Mouse (Mus musculus): ENCODE data around the gene Nsmf. TPM values are rescaled to one million over a fixed set of nuclear protein-coding genes. Genes with fewer than 3 reads are reported as not detected.

Nsmf gene
- 8.3 and 9.7 TPM in 2 replicates for polyA plus RNA-seq (2015; fragmentation: Nextera tagmentation; extraction: Ambion mirVana)

DNA sequence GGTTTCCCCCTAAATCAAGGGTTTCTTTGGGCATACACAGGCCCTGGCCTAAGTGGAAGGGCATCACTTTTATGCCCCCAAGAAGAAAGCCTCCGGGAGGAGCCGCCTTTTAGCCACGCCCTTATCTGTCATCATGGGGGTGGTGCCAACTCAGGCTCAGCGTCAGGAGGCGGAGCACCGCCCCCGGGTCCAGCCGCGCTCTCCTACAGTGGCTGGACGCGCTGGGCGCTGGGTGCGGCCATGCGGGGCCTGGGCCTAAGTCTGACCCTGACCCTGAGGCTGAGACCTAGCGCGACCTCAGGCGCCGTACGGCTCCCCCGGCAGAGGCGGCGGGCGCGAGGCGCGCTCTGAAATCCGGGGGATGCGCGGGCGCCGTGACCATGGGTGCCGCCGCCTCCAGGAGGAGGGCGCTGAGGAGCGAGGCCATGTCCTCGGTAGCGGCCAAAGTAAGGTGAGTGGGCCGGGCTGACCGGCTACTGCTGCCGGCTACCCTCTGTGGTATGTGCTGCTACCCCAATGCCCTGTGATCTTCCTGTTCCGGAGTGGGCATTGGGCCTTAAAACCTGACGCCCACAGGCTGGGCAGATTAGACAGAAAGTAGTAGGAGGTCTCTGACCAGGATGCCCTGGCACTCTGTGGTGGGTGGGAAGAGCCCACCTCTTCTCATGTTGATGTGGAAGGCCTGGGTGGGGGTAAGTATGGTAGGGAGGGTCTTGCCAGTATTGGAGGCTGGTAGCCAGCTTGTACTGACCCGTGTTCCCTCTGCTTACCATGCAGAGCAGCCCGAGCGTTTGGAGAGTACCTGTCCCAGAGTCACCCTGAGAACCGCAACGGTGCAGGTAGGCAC lies at the start of gene Nsmf:
TSS of gene Nsmf (plus strand) at position 135 of the 847 bp plus-strand sequence.
- Histone ChIP-seq H3K36me3 (replicated peaks) (peaks cover 40% of the 10 kb centered on the region), H3K9me3 (replicated peaks) (no peaks in the 10 kb centered on the region), H3K27ac (replicated peaks) (no peak within 1 kb of the TSS), H3K9ac (peak within 1 kb of the TSS; percentile 66), H3K4me1 (replicated peaks) (peaks cover 25% of the 10 kb centered on the region), H3K4me2 (peak within 1 kb of the TSS; percentile 94), H3K27me3 (no peaks in the 10 kb centered on the region), H3K4me3 (replicated peaks) (peak within 1 kb of the TSS; percentile 73)
- 5% methylated on average over 47 of the region's 47 CpGs for WGBS (ENCODE audit: insufficient replicate concordance)
- ATAC-seq (ENCODE audit: insufficient read depth): peak; percentile 80

DNA sequence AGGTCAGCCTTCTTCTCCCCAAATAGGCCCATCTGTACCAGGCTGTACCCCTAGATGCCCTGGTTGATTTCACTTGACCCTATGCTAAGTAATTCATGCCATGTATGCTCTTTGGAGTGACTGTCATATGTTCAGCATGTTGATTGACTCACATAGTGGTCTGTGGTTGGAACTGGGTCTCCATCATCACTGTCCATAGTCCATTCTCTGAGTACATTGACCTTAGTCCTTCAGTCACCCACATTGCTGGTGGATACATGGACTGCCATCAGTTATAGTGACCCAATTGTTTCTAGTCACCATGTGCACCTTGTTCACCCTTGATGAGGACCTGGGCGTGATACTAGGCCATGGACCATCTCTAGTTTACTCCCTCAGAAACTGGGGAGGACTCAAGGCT lies 47.4 kb upstream of the Nsmf start:
- no peak for ATAC-seq (ENCODE audit: insufficient read depth)
- H3K36me3 ChIP-seq (replicated peaks): peaks cover 39% of the 10 kb centered on the region
- WGBS (ENCODE audit: insufficient replicate concordance): 77% methylated on average over 1 of the region's 1 CpGs
- no peaks in the 10 kb centered on the region for H3K4me1 ChIP-seq (replicated peaks)
- no peak overlapping the region for H3K4me3 ChIP-seq (replicated peaks)
- no peaks in the 10 kb centered on the region for H3K27me3 ChIP-seq
- no peak overlapping the region for H3K4me2 ChIP-seq
- no peak overlapping the region for H3K9ac ChIP-seq
- no peak overlapping the region for H3K27ac ChIP-seq (replicated peaks)
- no peaks in the 10 kb centered on the region for H3K9me3 ChIP-seq (replicated peaks)

DNA sequence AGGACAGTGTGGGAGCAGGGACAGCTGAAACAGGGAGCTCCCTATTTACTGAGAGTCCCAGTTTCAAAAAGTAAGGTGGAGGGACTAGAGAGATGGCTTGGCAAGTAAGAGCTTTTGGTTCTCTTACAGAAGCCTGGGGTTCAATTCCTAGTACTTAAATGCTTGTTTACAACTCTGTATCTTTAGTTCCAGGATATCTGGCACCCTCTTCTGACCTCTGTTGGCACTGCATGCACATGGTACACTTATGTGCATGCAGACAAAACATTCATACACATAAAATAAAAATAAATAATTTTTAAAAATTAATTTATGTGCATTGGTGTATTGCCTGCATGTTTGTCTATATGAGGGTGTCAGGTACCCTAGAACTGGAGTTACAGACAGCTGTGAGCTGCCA lies 45.9 kb upstream of the Nsmf start:
- no peaks in the 10 kb centered on the region for H3K4me1 ChIP-seq (replicated peaks)
- no peak overlapping the region for H3K4me2 ChIP-seq
- no peaks in the 10 kb centered on the region for H3K9me3 ChIP-seq (replicated peaks)
- no peak overlapping the region for H3K9ac ChIP-seq
- H3K27me3 ChIP-seq: no peaks in the 10 kb centered on the region
- no peak for ATAC-seq (ENCODE audit: insufficient read depth)
- H3K27ac ChIP-seq (replicated peaks): no peak overlapping the region
- H3K36me3 ChIP-seq (replicated peaks): peaks cover 31% of the 10 kb centered on the region
- no peak overlapping the region for H3K4me3 ChIP-seq (replicated peaks)

DNA sequence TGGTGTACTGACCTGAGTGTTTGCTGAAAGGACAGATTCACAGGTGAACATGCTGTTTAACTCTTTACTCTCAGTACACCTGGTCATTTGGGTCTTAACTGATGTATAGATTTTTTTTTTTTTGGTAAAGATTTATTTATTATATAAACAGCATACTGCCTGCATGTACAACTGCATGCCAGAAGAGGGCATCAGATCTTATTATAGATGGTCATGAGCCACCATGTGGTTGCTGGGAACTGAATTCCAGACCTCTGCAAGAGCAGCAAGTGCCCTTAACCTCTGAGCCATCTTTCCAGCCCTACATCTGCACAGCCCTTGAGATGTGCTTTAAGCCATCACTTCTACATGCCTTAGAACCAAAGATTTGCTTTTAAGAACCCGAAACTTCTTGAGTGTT lies 31.5 kb upstream of the Nsmf start:
- Histone ChIP-seq H3K27me3 (no peaks in the 10 kb centered on the region), H3K9ac (no peak overlapping the region), H3K9me3 (replicated peaks) (no peaks in the 10 kb centered on the region), H3K4me3 (replicated peaks) (no peak overlapping the region), H3K36me3 (replicated peaks) (peaks cover 58% of the 10 kb centered on the region), H3K4me2 (no peak overlapping the region), H3K27ac (replicated peaks) (no peak overlapping the region), H3K4me1 (replicated peaks) (peaks cover 4% of the 10 kb centered on the region; the same call in 1 of the 2 replicates)
- ATAC-seq (ENCODE audit: insufficient read depth): no peak
- WGBS (ENCODE audit: insufficient replicate concordance): 68% methylated on average over 1 of the region's 1 CpGs

DNA sequence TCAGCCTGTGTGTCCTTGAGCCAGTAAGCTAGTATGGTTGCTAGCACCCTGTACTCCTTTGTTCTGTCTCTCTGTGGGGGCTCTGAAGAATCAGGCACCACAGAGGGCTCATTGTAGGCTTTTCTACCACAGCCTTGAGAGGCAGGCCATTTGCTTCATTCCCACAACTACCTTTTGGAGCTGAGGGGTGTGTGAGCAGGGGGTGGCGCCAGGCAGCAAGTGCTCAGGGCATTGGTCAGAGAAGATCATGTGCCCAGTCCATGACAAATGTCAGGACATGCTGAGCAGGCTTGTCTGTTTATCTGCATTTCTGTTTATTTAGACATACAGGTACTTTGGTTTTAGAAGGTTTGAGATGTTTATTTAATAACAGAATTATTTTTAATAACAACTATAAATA lies 29.0 kb upstream of the Nsmf start:
- no peak overlapping the region for H3K9ac ChIP-seq
- no peak overlapping the region for H3K27ac ChIP-seq (replicated peaks)
- no peaks in the 10 kb centered on the region for H3K9me3 ChIP-seq (replicated peaks)
- peaks cover 4% of the 10 kb centered on the region; the same call in 1 of the 2 replicates for H3K4me1 ChIP-seq (replicated peaks)
- peaks cover 52% of the 10 kb centered on the region for H3K36me3 ChIP-seq (replicated peaks)
- no peak overlapping the region for H3K4me3 ChIP-seq (replicated peaks)
- 83% methylated on average over 1 of the region's 1 CpGs for WGBS (ENCODE audit: insufficient replicate concordance)
- H3K27me3 ChIP-seq: no peaks in the 10 kb centered on the region
- no peak overlapping the region for H3K4me2 ChIP-seq
- no peak for ATAC-seq (ENCODE audit: insufficient read depth)

DNA sequence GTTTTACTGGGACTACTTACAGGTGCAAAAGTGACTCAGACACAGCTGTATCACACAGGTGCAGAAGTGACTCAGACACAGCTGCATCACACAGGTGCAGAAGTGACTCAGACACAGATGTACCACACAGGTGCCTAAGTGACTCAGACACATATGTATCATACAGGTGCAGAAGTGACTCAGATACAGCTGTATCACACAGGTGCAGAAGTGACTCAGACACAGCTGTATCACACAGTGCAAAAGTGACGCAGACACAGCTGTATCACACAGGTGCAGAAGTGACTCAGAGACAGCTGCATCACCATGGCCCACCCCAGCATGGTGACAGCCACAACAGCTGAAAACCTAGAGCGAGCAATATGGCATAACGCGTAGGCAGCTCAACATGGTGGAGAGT lies 19.2 kb upstream of the Nsmf start:
- no peaks in the 10 kb centered on the region for H3K4me1 ChIP-seq (replicated peaks)
- no peaks in the 10 kb centered on the region for H3K27me3 ChIP-seq
- no peak overlapping the region for H3K27ac ChIP-seq (replicated peaks)
- H3K4me2 ChIP-seq: no peak overlapping the region
- H3K4me3 ChIP-seq (replicated peaks): no peak overlapping the region
- no peaks in the 10 kb centered on the region for H3K9me3 ChIP-seq (replicated peaks)
- H3K9ac ChIP-seq: no peak overlapping the region
- 82% methylated on average over 4 of the region's 4 CpGs for WGBS (ENCODE audit: insufficient replicate concordance)
- no peak for ATAC-seq (ENCODE audit: insufficient read depth)
- H3K36me3 ChIP-seq (replicated peaks): peaks cover 38% of the 10 kb centered on the region

DNA sequence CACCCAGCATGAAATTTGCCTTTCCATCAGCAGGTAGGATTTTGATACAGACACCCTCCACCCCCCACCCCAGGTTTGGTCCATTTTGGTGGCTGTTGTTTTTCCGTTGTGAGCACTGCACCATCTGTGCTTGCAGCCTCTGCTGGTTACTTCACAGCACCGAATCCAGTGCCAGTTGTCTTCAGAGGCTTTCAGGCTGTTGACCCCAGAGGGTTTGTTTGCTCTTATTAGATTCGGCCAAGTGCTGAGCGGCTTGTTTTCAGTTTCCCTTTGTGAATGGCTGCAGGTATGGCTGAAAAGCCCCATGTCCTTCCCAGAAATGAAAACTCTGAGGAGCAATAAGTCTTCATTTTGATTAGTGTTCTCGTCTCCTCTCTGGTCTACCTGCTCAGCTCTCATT lies 14.1 kb upstream of the Nsmf start:
- WGBS (ENCODE audit: insufficient replicate concordance): 76% methylated on average over 5 of the region's 5 CpGs
- Histone ChIP-seq H3K9ac (no peak overlapping the region), H3K36me3 (replicated peaks) (peaks cover 38% of the 10 kb centered on the region), H3K4me3 (replicated peaks) (no peak overlapping the region), H3K4me2 (no peak overlapping the region), H3K4me1 (replicated peaks) (no peaks in the 10 kb centered on the region), H3K27ac (replicated peaks) (no peak overlapping the region), H3K27me3 (no peaks in the 10 kb centered on the region), H3K9me3 (replicated peaks) (no peaks in the 10 kb centered on the region)
- ATAC-seq (ENCODE audit: insufficient read depth): no peak

DNA sequence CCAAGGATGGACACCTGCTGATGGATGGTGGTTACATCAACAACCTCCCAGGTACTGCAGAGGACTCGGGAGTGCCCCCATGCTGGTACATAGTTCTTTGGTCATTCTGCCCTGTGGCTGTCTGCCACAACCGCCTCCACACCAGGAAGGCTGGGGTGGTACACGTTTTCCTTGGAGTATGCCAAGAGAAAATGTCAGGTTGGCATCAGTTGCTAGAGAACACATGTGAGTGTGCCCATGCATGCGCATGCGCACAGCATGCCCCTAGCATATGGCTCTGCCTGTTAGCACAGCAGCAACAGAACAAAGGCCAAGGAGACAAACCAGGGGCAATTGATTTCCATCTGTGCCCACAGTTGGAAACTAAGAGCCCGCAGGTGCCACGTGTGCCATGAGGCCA lies 3.2 kb upstream of the Nsmf start:
- Histone ChIP-seq H3K27me3 (no peaks in the 10 kb centered on the region), H3K36me3 (replicated peaks) (peaks cover 52% of the 10 kb centered on the region), H3K27ac (replicated peaks) (no peak overlapping the region), H3K9me3 (replicated peaks) (no peaks in the 10 kb centered on the region), H3K4me3 (replicated peaks) (no peak overlapping the region), H3K4me1 (replicated peaks) (peaks cover 17% of the 10 kb centered on the region), H3K4me2 (no peak overlapping the region), H3K9ac (no peak overlapping the region)
- ATAC-seq (ENCODE audit: insufficient read depth): no peak
- WGBS (ENCODE audit: insufficient replicate concordance): 74% methylated on average over 7 of the region's 7 CpGs

DNA sequence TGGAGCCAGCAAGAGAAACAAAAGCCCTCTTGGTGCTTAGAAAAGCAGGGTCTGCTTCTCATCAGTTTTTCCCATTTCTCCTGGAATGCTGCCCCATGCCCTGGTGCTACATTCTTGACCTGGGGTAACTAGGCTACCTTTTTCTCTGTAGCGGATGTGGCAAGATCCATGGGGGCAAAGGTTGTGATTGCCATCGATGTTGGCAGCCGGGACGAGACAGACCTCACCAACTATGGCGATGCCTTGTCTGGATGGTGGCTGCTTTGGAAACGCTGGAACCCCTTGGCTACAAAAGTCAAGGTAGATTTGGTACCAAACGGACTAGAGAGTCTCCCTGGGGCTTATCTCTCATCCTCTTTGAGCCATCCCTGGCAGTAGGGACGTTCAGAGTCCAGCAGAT lies 2.7 kb upstream of the Nsmf start:
- peaks cover 52% of the 10 kb centered on the region for H3K36me3 ChIP-seq (replicated peaks)
- 77% methylated on average over 8 of the region's 8 CpGs for WGBS (ENCODE audit: insufficient replicate concordance)
- H3K4me3 ChIP-seq (replicated peaks): no peak overlapping the region
- H3K4me1 ChIP-seq (replicated peaks): peaks cover 17% of the 10 kb centered on the region
- H3K9me3 ChIP-seq (replicated peaks): no peaks in the 10 kb centered on the region
- no peaks in the 10 kb centered on the region for H3K27me3 ChIP-seq
- H3K27ac ChIP-seq (replicated peaks): no peak overlapping the region
- no peak for ATAC-seq (ENCODE audit: insufficient read depth)
- no peak overlapping the region for H3K9ac ChIP-seq
- no peak overlapping the region for H3K4me2 ChIP-seq

DNA sequence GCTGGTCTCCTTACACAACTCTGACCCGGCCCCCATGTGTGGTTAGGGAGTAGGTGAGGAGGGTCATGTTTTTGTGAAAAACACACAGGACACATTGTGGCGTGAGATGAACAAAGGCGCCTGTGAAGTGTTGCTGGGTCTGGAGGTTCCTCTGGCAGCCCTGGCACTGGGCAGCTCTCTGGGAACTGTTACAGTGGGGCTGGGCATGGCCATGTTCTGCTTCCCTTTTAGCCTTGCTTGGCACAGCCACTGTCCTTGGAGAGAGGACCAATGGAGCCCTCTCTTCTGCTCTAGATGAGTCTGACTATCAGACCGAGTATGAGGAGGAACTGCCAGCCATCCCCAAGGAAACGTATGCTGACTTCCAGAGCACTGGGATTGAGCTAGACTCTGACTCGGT lies 1.1 kb upstream of the Nsmf start:
- H3K36me3 ChIP-seq (replicated peaks): peaks cover 51% of the 10 kb centered on the region
- H3K27ac ChIP-seq (replicated peaks): no peak overlapping the region
- H3K4me1 ChIP-seq (replicated peaks): peaks cover 25% of the 10 kb centered on the region
- 75% methylated on average over 6 of the region's 6 CpGs for WGBS (ENCODE audit: insufficient replicate concordance)
- no peak overlapping the region for H3K4me2 ChIP-seq
- no peak for ATAC-seq (ENCODE audit: insufficient read depth)
- H3K27me3 ChIP-seq: no peaks in the 10 kb centered on the region
- no peaks in the 10 kb centered on the region for H3K9me3 ChIP-seq (replicated peaks)
- H3K4me3 ChIP-seq (replicated peaks): no peak overlapping the region
- no peak overlapping the region for H3K9ac ChIP-seq

DNA sequence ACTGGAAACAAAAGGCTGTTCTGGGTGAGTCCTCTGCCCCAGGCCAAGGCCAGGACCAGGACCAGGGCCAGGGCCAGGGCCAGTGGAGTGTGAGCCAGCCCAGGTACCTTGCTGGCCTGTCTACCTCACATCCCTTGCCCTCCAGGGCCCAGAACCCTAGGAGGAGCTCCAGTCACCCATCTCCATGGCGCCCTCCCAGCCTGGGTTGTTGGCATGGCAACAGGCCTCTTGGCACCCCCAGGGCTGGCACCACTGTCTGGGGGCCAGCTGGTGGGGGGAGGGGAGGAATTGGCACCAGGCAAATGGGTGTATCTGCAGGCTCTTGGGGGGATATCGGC lies 882 bp downstream of the Nsmf start:
- no peaks in the 10 kb centered on the region for H3K9me3 ChIP-seq (replicated peaks)
- 0 out of 2 replicates have a peak, but pooled peaks have one; percentile 4 for ATAC-seq (ENCODE audit: insufficient read depth)
- no peaks in the 10 kb centered on the region for H3K27me3 ChIP-seq
- H3K36me3 ChIP-seq (replicated peaks): peaks cover 34% of the 10 kb centered on the region
- peak overlapping the region; percentile 66 for H3K9ac ChIP-seq
- 60% methylated on average over 2 of the region's 2 CpGs for WGBS (ENCODE audit: insufficient replicate concordance)
- peaks cover 25% of the 10 kb centered on the region for H3K4me1 ChIP-seq (replicated peaks)
- peak overlapping the region; percentile 94 for H3K4me2 ChIP-seq
- no peak overlapping the region for H3K27ac ChIP-seq (replicated peaks)
- H3K4me3 ChIP-seq (replicated peaks): peak overlapping the region; percentile 73

Measured in liver, embryonic 15.5 days (tissue).